In the genomic region with DNA sequence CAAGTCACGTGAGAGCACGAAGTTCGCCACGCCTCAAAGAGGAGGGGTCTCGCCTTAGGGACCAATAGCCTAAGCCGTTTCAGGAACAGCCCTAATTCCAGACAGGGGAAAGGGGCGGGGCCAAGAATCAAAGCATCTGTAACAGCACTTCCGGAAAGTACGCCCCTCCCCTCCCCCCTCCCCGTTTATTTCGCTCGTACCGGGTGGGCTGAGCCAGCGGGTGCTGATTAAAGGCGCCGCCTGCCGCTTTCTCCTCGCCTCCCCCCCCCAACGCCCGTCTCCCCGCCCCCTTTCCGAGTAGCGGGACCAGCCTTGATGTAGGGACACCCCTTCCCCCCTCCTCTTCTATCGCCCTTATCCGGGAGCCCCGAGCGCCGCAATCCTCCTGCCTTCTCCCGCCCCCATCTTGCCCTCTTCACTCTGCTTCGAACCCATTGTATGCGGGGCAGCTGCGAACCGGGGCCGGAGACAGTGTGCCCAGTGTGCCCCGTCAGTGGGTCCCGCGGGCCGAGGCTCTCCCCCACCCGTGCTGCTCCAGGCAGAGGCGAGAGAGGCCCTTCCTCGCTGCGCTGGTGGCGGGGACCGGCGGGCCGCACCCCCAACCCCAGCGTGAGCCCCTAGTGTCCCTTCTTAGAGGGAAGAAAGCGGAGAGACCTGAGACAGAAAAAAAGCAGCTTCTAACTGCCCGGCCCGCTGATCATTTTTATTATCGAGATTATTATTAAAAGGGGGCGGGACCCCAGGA, we compare ENCODE assay signal across 8 mouse cellular contexts. TPM values are rescaled to one million over a fixed set of nuclear protein-coding genes. Genes with fewer than 3 reads are reported as not detected.
DNase-seq lines count a peak whose midpoint lies in the region; ATAC-seq lines count a peak whose summit lies in the region.

No protein-coding gene starts in this region.

- H3K4me2 ChIP-seq in hindbrain, embryonic 14.5 days (replicated peaks): peak overlapping the region; percentile 96

- peak; percentile 100 for DNase-seq in R1 (ENCODE audit: low read depth, low spot score)
- peak; percentile 89 to 96 for DNase-seq in cerebellum, postnatal 25 days
- DNase-seq in frontal cortex, postnatal 25 days (ENCODE audit: low spot score in 2 of 2): peak; percentile 82 to 89
- peak; percentile 97 for DNase-seq in hindbrain, embryonic 14.5 days (ENCODE audit: low spot score)
- DNase-seq in layer of hippocampus, postnatal 36 days: peak; percentile 89 to 94
- peak; percentile 100 for DNase-seq in lung, postnatal 36 days
- peak; percentile 100 for DNase-seq in retina, postnatal 1 day
- peak; percentile 84 to 95 for DNase-seq in urinary bladder, adult 18-20 months (ENCODE audit: low spot score in 2 of 2)

- peaks cover 16% of the 10 kb centered on the region for H3K4me1 ChIP-seq in hindbrain, embryonic 14.5 days (replicated peaks; ENCODE audit: control insufficient read depth, insufficient read depth, low read length)

- H3K27ac ChIP-seq in hindbrain, embryonic 14.5 days: peak overlapping the region; percentile 100

- ATAC-seq in hindbrain, embryonic 14.5 days (ENCODE audit: low FRiP score): peak; percentile 91

- WGBS in hindbrain, embryonic 14.5 days: under 1% methylated on average over 46 of the region's 52 CpGs

- H3K36me3 ChIP-seq in hindbrain, embryonic 14.5 days (replicated peaks; ENCODE audit: control insufficient read depth, insufficient read depth): no peaks in the 10 kb centered on the region

- no peaks in the 10 kb centered on the region for H3K27me3 ChIP-seq in hindbrain, embryonic 14.5 days (ENCODE audit: control insufficient read depth, insufficient read depth, low read length)

- peak overlapping the region; percentile 97 for H3K4me3 ChIP-seq in hindbrain, embryonic 14.5 days (replicated peaks; ENCODE audit: low read length)

- no peaks in the 10 kb centered on the region for H3K9me3 ChIP-seq in hindbrain, embryonic 14.5 days (ENCODE audit: control insufficient read depth, low read length)

- peak overlapping the region; percentile 99 for H3K9ac ChIP-seq in hindbrain, embryonic 14.5 days

RNA-seq across cellular contexts. Expression of gene Trim8, which starts 1.5 kb away (rescaled TPM):
- polyA plus RNA-seq in hindbrain, embryonic 14.5 days (2014; fragmentation: Nextera tagmentation; extraction: Ambion mirVana): 37.5 and 39.4 TPM in 2 replicates
- total RNA-seq in layer of hippocampus, postnatal 36 days (2021): 100 to 1,000 TPM; 105 TPM

Comparison
In these comparisons a context has a peak if more than half of its experiments do, and no peak if none do; other contexts are left out.
1. Peak in every context shown above with its lines: DNase-seq, ATAC-seq, H3K4me3 ChIP-seq and H3K27ac ChIP-seq.